Mouse (Mus musculus): ENCODE results near the gene Fuz.

Gene Fuz

GRCm38 (mm10) chr7:44888256-44889105 lies 7.4 kb upstream of the Fuz start:
- in situ Hi-C loops (cut with MboI), result no loop called here

- in situ Hi-C loops (cut with MboI), result no loop called here
Observed at GRCm38 (mm10) chr7:44890180-44890579, 5.7 kb upstream of the Fuz start.

- in situ Hi-C loops (cut with MboI), result no loop called here
Observed at GRCm38 (mm10) chr7:44890737-44891136, 5.1 kb upstream of the Fuz start.

GRCm38 (mm10) chr7:44891611-44892010 lies 4.3 kb upstream of the Fuz start:
- in situ Hi-C loops (cut with MboI), result no loop called here

- in situ Hi-C loops (cut with MboI), result no loop called here
Observed at GRCm38 (mm10) chr7:44892276-44892921, 3.5 kb upstream of the Fuz start, which contains the start of gene Med25. Gene Med25 (minus strand): TSS chr7:44892712.

- in situ Hi-C loops (cut with MboI), result no loop called here
Observed at GRCm38 (mm10) chr7:44893197-44893596, 2.7 kb upstream of the Fuz start.

- in situ Hi-C loops (cut with MboI), result no loop called here
Observed at GRCm38 (mm10) chr7:44894175-44894574, 1.7 kb upstream of the Fuz start.

GRCm38 (mm10) chr7:44895206-44895592 lies 680 bp upstream of the Fuz start:
- in situ Hi-C loops (cut with MboI), result no loop called here

- in situ Hi-C loops (cut with MboI), result no loop called here
Observed at GRCm38 (mm10) chr7:44896499-44896898, 620 bp downstream of the Fuz start.

- in situ Hi-C loops (cut with MboI), result no loop called here
Observed at GRCm38 (mm10) chr7:44898607-44899006, 2.7 kb downstream of the Fuz start.

GRCm38 (mm10) chr7:44900632-44901031 lies 4.8 kb downstream of the Fuz start:
- in situ Hi-C loops (cut with MboI), result no loop called here

- in situ Hi-C loops (cut with MboI), result no loop called here
Observed at GRCm38 (mm10) chr7:44901230-44901722, 5.4 kb downstream of the Fuz start.

- in situ Hi-C loops (cut with MboI), result no loop called here
Observed at GRCm38 (mm10) chr7:44905430-44905829, 9.6 kb downstream of the Fuz start.

GRCm38 (mm10) chr7:44908706-44909476 lies 13.0 kb downstream of the Fuz start:
- in situ Hi-C loops (cut with MboI), result no loop called here

GRCm38 (mm10) chr7:44914396-44914795 lies 18.5 kb downstream of the Fuz start:
- in situ Hi-C loops (cut with MboI), result no loop called here

GRCm38 (mm10) chr7:44915314-44915713 lies 19.4 kb downstream of the Fuz start:
- in situ Hi-C loops (cut with MboI), result no loop called here

- in situ Hi-C loops (cut with MboI), result no loop called here
Observed at GRCm38 (mm10) chr7:44916191-44916590, 20.3 kb downstream of the Fuz start.

GRCm38 (mm10) chr7:44916881-44917280 lies 21.0 kb downstream of the Fuz start:
- in situ Hi-C loops (cut with MboI), result no loop called here

GRCm38 (mm10) chr7:44918219-44918618 lies 22.3 kb downstream of the Fuz start:
- in situ Hi-C loops (cut with MboI), result no loop called here

GRCm38 (mm10) chr7:44919127-44919526 lies 23.2 kb downstream of the Fuz start:
- in situ Hi-C loops (cut with MboI), result no loop called here

- in situ Hi-C loops (cut with MboI), result no loop called here
Observed at GRCm38 (mm10) chr7:44922530-44922929, 26.7 kb downstream of the Fuz start.

- in situ Hi-C loops (cut with MboI), result no loop called here
Observed at GRCm38 (mm10) chr7:44925468-44925867, 29.6 kb downstream of the Fuz start.

All from mature B cell (primary cell).